Mouse (Mus musculus): ENCODE measurements at regions not wholly inside any gene's neighbourhood (a gene's known extent, or its start where the extent isn't known, plus 50 kb on each side); places are given as distances from the start of the nearest gene placed in this dataset.

- WGBS, result 82% methylated on average over 2 of the region's 2 CpGs
- 0 out of 2 replicates have a peak, but pooled peaks cover 3% of the 10 kb centered on the region for H3K4me1 ChIP-seq (ENCODE audit: control insufficient read depth, insufficient read depth, low read length)
- no peak overlapping the region for H3K27ac ChIP-seq (replicated peaks; ENCODE audit: low read depth, low read length)
- no peak overlapping the region for H3K9ac ChIP-seq (replicated peaks; ENCODE audit: low read length)
- no peaks in the 10 kb centered on the region for H3K27me3 ChIP-seq (ENCODE audit: control insufficient read depth, insufficient read depth, low read length)
- H3K9me3 ChIP-seq (ENCODE audit: control insufficient read depth, low read length), result no peaks in the 10 kb centered on the region
- no peaks in the 10 kb centered on the region for H3K36me3 ChIP-seq (ENCODE audit: control insufficient read depth, insufficient read depth, low read length)
- no peak overlapping the region for H3K4me3 ChIP-seq (replicated peaks; ENCODE audit: low read depth, low read length)
- no peak for ATAC-seq (ENCODE audit: low FRiP score, low TSS enrichment)
- no peak for DNase-seq
- H3K4me2 ChIP-seq (ENCODE audit: low read length), result no peak overlapping the region
Measured at GRCm38 (mm10) chr7:145114660-145115059, 93.3 kb downstream of the 1810010D01Rik start.

- 66% methylated on average over 2 of the region's 2 CpGs for WGBS
- H3K4me3 ChIP-seq (replicated peaks; ENCODE audit: low read depth, low read length), result no peak overlapping the region
- no peak overlapping the region for H3K27ac ChIP-seq (replicated peaks; ENCODE audit: low read depth, low read length)
- no peaks in the 10 kb centered on the region for H3K9me3 ChIP-seq (ENCODE audit: control insufficient read depth, low read length)
- 0 out of 2 replicates have a peak, but pooled peaks cover 3% of the 10 kb centered on the region for H3K4me1 ChIP-seq (ENCODE audit: control insufficient read depth, insufficient read depth, low read length)
- H3K27me3 ChIP-seq (ENCODE audit: control insufficient read depth, insufficient read depth, low read length), result no peaks in the 10 kb centered on the region
- ATAC-seq (ENCODE audit: low FRiP score, low TSS enrichment), result no peak
- H3K4me2 ChIP-seq (ENCODE audit: low read length), result no peak overlapping the region
- no peak for DNase-seq
- no peaks in the 10 kb centered on the region for H3K36me3 ChIP-seq (ENCODE audit: control insufficient read depth, insufficient read depth, low read length)
- no peak overlapping the region for H3K9ac ChIP-seq (replicated peaks; ENCODE audit: low read length)
Measured at GRCm38 (mm10) chr7:145114145-145114544, 93.8 kb downstream of the 1810010D01Rik start.

DNA sequence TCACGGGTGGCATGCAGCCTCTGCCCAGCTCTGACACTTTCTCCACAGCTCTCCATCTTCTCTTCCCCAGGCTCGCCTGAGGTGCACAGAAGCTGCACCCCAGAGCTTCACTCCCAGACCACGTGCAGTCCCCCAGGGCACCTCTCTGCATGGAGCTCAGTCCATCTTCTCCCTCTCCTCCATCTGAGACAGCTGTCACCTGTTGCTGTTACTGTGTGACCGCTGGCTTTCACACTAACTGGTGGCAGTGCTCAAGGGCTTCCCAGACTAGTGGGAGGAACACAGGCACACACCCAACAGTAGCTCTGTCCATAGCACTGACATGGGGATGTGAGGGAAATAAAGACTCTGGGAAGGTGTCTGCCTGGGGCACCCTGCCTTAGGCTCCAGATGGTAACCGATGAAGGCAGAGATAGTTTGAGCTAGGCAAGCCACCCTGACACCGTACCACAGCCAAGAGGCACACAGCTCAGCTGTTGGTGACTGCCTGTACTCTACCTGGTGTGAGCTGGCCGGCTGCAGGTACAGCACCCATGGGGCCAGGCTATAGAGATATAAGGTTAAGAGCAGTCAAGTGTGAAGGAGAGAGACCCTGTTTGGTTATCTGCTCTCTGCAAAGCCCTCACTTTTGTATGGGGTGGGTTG lies 94.9 kb downstream of the 1810010D01Rik start:
- Histone ChIP-seq H3K9ac (replicated peaks; ENCODE audit: low read length) (no peak overlapping the region), H3K4me2 (ENCODE audit: low read length) (no peak overlapping the region), H3K36me3 (ENCODE audit: control insufficient read depth, insufficient read depth, low read length) (no peaks in the 10 kb centered on the region), H3K4me1 (ENCODE audit: control insufficient read depth, insufficient read depth, low read length) (0 out of 2 replicates have a peak, but pooled peaks cover 3% of the 10 kb centered on the region), H3K27ac (replicated peaks; ENCODE audit: low read depth, low read length) (no peak overlapping the region), H3K27me3 (ENCODE audit: control insufficient read depth, insufficient read depth, low read length) (no peaks in the 10 kb centered on the region), H3K9me3 (ENCODE audit: control insufficient read depth, low read length) (no peaks in the 10 kb centered on the region), H3K4me3 (replicated peaks; ENCODE audit: low read depth, low read length) (no peak overlapping the region)
- DNase-seq, result no peak
- 85% methylated on average over 7 of the region's 7 CpGs for WGBS
- no peak for ATAC-seq (ENCODE audit: low FRiP score, low TSS enrichment)

DNA sequence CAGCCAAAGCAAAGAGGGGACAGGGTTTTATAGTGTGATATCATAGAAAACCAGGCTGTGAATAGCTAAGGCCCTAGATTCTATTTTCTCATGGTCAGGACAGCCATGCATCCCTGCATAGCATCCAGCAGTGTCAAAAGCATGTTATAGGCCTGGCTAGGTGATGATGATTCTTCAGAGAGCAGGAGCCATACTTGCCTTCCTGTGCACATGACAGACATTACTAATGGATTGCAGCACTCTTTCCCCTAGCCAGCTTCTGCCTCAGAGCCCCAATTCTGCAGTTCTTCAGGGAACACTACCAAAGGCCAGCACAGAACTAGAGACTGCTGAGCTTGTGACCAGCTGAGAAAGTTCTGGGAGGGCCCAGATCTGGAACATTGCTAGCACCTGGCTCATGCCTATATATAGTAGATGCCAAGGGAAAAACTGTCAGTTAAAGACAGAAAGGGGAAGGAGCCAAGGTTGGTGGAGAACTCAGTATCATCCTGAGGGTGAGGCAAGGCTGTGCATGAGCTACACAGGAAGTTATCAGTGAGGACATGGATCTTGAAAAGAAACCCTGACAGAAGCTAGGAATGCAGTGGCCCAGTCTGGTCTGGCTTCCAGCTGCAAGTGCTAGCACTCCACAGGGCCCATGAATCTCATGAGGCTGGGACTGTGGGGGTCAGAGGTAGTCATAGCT lies 95.6 kb downstream of the 1810010D01Rik start:
- no peaks in the 10 kb centered on the region for H3K9me3 ChIP-seq (ENCODE audit: control insufficient read depth, low read length)
- no peak overlapping the region for H3K4me3 ChIP-seq (replicated peaks; ENCODE audit: low read depth, low read length)
- H3K27me3 ChIP-seq (ENCODE audit: control insufficient read depth, insufficient read depth, low read length), result no peaks in the 10 kb centered on the region
- H3K27ac ChIP-seq (replicated peaks; ENCODE audit: low read depth, low read length), result no peak overlapping the region
- no peak overlapping the region for H3K9ac ChIP-seq (replicated peaks; ENCODE audit: low read length)
- H3K4me2 ChIP-seq (ENCODE audit: low read length), result no peak overlapping the region
- DNase-seq (no peak), ATAC-seq (ENCODE audit: low FRiP score, low TSS enrichment) (no peak)
- 0 out of 2 replicates have a peak, but pooled peaks cover 3% of the 10 kb centered on the region for H3K4me1 ChIP-seq (ENCODE audit: control insufficient read depth, insufficient read depth, low read length)
- no peaks in the 10 kb centered on the region for H3K36me3 ChIP-seq (ENCODE audit: control insufficient read depth, insufficient read depth, low read length)

- Histone ChIP-seq H3K36me3 (ENCODE audit: control insufficient read depth, insufficient read depth, low read length) (no peaks in the 10 kb centered on the region), H3K4me1 (ENCODE audit: control insufficient read depth, insufficient read depth, low read length) (0 out of 2 replicates have a peak, but pooled peaks cover 3% of the 10 kb centered on the region), H3K4me2 (ENCODE audit: low read length) (no peak overlapping the region), H3K4me3 (replicated peaks; ENCODE audit: low read depth, low read length) (no peak overlapping the region), H3K9ac (replicated peaks; ENCODE audit: low read length) (no peak overlapping the region), H3K27me3 (ENCODE audit: control insufficient read depth, insufficient read depth, low read length) (no peaks in the 10 kb centered on the region), H3K27ac (replicated peaks; ENCODE audit: low read depth, low read length) (no peak overlapping the region), H3K9me3 (ENCODE audit: control insufficient read depth, low read length) (no peaks in the 10 kb centered on the region)
- peak; percentile 51 for DNase-seq
- 63% methylated on average over 20 of the region's 20 CpGs for WGBS
- ATAC-seq (ENCODE audit: low FRiP score, low TSS enrichment), result no peak
Measured at GRCm38 (mm10) chr7:145111252-145112131, 96.4 kb downstream of the 1810010D01Rik start.

- ATAC-seq (ENCODE audit: low FRiP score, low TSS enrichment) (no peak), DNase-seq (no peak)
- no peak overlapping the region for H3K4me2 ChIP-seq (ENCODE audit: low read length)
- no peak overlapping the region for H3K27ac ChIP-seq (replicated peaks; ENCODE audit: low read depth, low read length)
- no peaks in the 10 kb centered on the region for H3K9me3 ChIP-seq (ENCODE audit: control insufficient read depth, low read length)
- H3K4me1 ChIP-seq (ENCODE audit: control insufficient read depth, insufficient read depth, low read length), result 0 out of 2 replicates have a peak, but pooled peaks cover 3% of the 10 kb centered on the region
- H3K36me3 ChIP-seq (ENCODE audit: control insufficient read depth, insufficient read depth, low read length), result no peaks in the 10 kb centered on the region
- H3K9ac ChIP-seq (replicated peaks; ENCODE audit: low read length), result no peak overlapping the region
- no peak overlapping the region for H3K4me3 ChIP-seq (replicated peaks; ENCODE audit: low read depth, low read length)
- WGBS, result 59% methylated on average over 10 of the region's 10 CpGs
- no peaks in the 10 kb centered on the region for H3K27me3 ChIP-seq (ENCODE audit: control insufficient read depth, insufficient read depth, low read length)
Measured at GRCm38 (mm10) chr7:145110657-145111251, 97.2 kb downstream of the 1810010D01Rik start.

GRCm38 (mm10) chr7:145110028-145110427 lies 97.9 kb downstream of the 1810010D01Rik start:
- Histone ChIP-seq H3K27me3 (ENCODE audit: control insufficient read depth, insufficient read depth, low read length) (no peaks in the 10 kb centered on the region), H3K27ac (replicated peaks; ENCODE audit: low read depth, low read length) (no peak overlapping the region), H3K4me3 (replicated peaks; ENCODE audit: low read depth, low read length) (no peak overlapping the region), H3K4me1 (ENCODE audit: control insufficient read depth, insufficient read depth, low read length) (0 out of 2 replicates have a peak, but pooled peaks cover 3% of the 10 kb centered on the region), H3K9ac (replicated peaks; ENCODE audit: low read length) (no peak overlapping the region), H3K9me3 (ENCODE audit: control insufficient read depth, low read length) (no peaks in the 10 kb centered on the region), H3K4me2 (ENCODE audit: low read length) (no peak overlapping the region), H3K36me3 (ENCODE audit: control insufficient read depth, insufficient read depth, low read length) (no peaks in the 10 kb centered on the region)
- no peak for ATAC-seq (ENCODE audit: low FRiP score, low TSS enrichment)
- no peak for DNase-seq
- WGBS, result 88% methylated on average over 3 of the region's 3 CpGs

GRCm38 (mm10) chr7:145109471-145109870 lies 98.4 kb downstream of the 1810010D01Rik start:
- ATAC-seq (ENCODE audit: low FRiP score, low TSS enrichment) (no peak), DNase-seq (no peak)
- no peaks in the 10 kb centered on the region for H3K9me3 ChIP-seq (ENCODE audit: control insufficient read depth, low read length)
- 0 out of 2 replicates have a peak, but pooled peaks cover 3% of the 10 kb centered on the region for H3K4me1 ChIP-seq (ENCODE audit: control insufficient read depth, insufficient read depth, low read length)
- H3K27ac ChIP-seq (replicated peaks; ENCODE audit: low read depth, low read length), result no peak overlapping the region
- H3K9ac ChIP-seq (replicated peaks; ENCODE audit: low read length), result no peak overlapping the region
- H3K36me3 ChIP-seq (ENCODE audit: control insufficient read depth, insufficient read depth, low read length), result no peaks in the 10 kb centered on the region
- no peak overlapping the region for H3K4me3 ChIP-seq (replicated peaks; ENCODE audit: low read depth, low read length)
- 93% methylated on average over 4 of the region's 4 CpGs for WGBS
- no peaks in the 10 kb centered on the region for H3K27me3 ChIP-seq (ENCODE audit: control insufficient read depth, insufficient read depth, low read length)
- no peak overlapping the region for H3K4me2 ChIP-seq (ENCODE audit: low read length)
